Mouse (Mus musculus): Measurements from ENCODE around the gene Clca2.

GRCm38 (mm10) chr3:145140236-145140635 is 41.0 kb upstream of the Clca2 start:
- TF ChIP-seq CTCF (IDR thresholded peaks at IDR 0.05; ENCODE audit: low read depth) (no peak), EP300 (optimal IDR thresholded peaks at IDR 0.05) (no peak)
